ENCODE assay signal across 8 mouse cellular contexts in genomic region chr11:3287921-3288320, GRCm38 (mm10). TPM values are rescaled to one million over a fixed set of nuclear protein-coding genes. Genes with fewer than 3 reads are reported as not detected.
DNase-seq lines count a peak whose midpoint lies in the region; ATAC-seq lines count a peak whose summit lies in the region.

No protein-coding gene starts in this region.

- H3K4me3 ChIP-seq in heart, embryonic 11.5 days (ENCODE audit: low read depth, low read length): peak overlapping the region; percentile 73
- peak overlapping the region; percentile 86 for H3K4me3 ChIP-seq in forebrain, embryonic 13.5 days
- H3K4me3 ChIP-seq in kidney, embryonic 16.5 days (ENCODE audit: low read length): peak overlapping the region; percentile 75
- peak overlapping the region; percentile 71; the same call in 1 of the 2 replicates for H3K4me3 ChIP-seq in midbrain, embryonic 16.5 days (ENCODE audit: low read depth, low read length)

- H3K4me2 ChIP-seq in heart, embryonic 11.5 days: peak overlapping the region; percentile 100
- peak overlapping the region; percentile 100 for H3K4me2 ChIP-seq in forebrain, embryonic 13.5 days
- H3K4me2 ChIP-seq in kidney, embryonic 16.5 days (replicated peaks; ENCODE audit: low read depth, low read length): peak overlapping the region; percentile 98
- H3K4me2 ChIP-seq in midbrain, embryonic 16.5 days (ENCODE audit: low read length): peak overlapping the region; percentile 91

- no peaks in the 10 kb centered on the region for H3K27me3 ChIP-seq in heart, embryonic 11.5 days (ENCODE audit: control insufficient read depth, insufficient read depth, low read length)
- no peaks in the 10 kb centered on the region for H3K27me3 ChIP-seq in forebrain, embryonic 13.5 days
- no peaks in the 10 kb centered on the region for H3K27me3 ChIP-seq in kidney, embryonic 16.5 days (ENCODE audit: insufficient read depth, low read length)
- no peaks in the 10 kb centered on the region for H3K27me3 ChIP-seq in midbrain, embryonic 16.5 days (ENCODE audit: control insufficient read depth, insufficient read depth, low read depth, low read length)

- H3K4me1 ChIP-seq in heart, embryonic 11.5 days (ENCODE audit: control insufficient read depth, insufficient read depth, low read length): peaks cover 17% of the 10 kb centered on the region
- peaks cover 30% of the 10 kb centered on the region for H3K4me1 ChIP-seq in forebrain, embryonic 13.5 days
- peaks cover 12% of the 10 kb centered on the region for H3K4me1 ChIP-seq in kidney, embryonic 16.5 days (ENCODE audit: insufficient read depth, low read length)
- H3K4me1 ChIP-seq in midbrain, embryonic 16.5 days (ENCODE audit: control insufficient read depth, insufficient read depth, low read length): peaks cover 26% of the 10 kb centered on the region

- no peak for DNase-seq in heart, adult 9 months (ENCODE audit: low spot score in 2 of 2)
- no peak for DNase-seq in testis, postnatal 14 days (ENCODE audit: low spot score)
- no peak for DNase-seq in layer of hippocampus, postnatal 25 days (ENCODE audit: extremely low spot score in 1 of 2, low spot score in 1 of 2)
- DNase-seq in right cerebral cortex, postnatal 36 days (ENCODE audit: low spot score in 2 of 2): no peak

- H3K27ac ChIP-seq in heart, embryonic 11.5 days (ENCODE audit: low read depth, low read length): peak overlapping the region; percentile 100
- peak overlapping the region; percentile 100; the same call in 1 of the 2 replicates for H3K27ac ChIP-seq in forebrain, embryonic 13.5 days
- peak overlapping the region; percentile 100 for H3K27ac ChIP-seq in kidney, embryonic 16.5 days (ENCODE audit: low read length)
- peak overlapping the region; percentile 100 for H3K27ac ChIP-seq in midbrain, embryonic 16.5 days (ENCODE audit: low read length)

- H3K36me3 ChIP-seq in heart, embryonic 11.5 days (ENCODE audit: control insufficient read depth, insufficient read depth, low read length): no peaks in the 10 kb centered on the region; the same call in 1 of the 2 replicates
- H3K36me3 ChIP-seq in forebrain, embryonic 13.5 days (ENCODE audit: poor library complexity, severe bottlenecking): 0 out of 2 replicates have a peak, but pooled peaks cover under 1% of the 10 kb centered on the region
- H3K36me3 ChIP-seq in kidney, embryonic 16.5 days (ENCODE audit: insufficient read depth, low read length): peaks cover 4% of the 10 kb centered on the region; the same call in 1 of the 2 replicates
- no peaks in the 10 kb centered on the region for H3K36me3 ChIP-seq in midbrain, embryonic 16.5 days (ENCODE audit: control insufficient read depth, insufficient read depth, low read length)

- H3K9ac ChIP-seq in heart, embryonic 11.5 days (ENCODE audit: low read depth, low read length): peak overlapping the region; percentile 99
- H3K9ac ChIP-seq in forebrain, embryonic 13.5 days: peak overlapping the region; percentile 95
- peak overlapping the region; percentile 97 for H3K9ac ChIP-seq in kidney, embryonic 16.5 days (replicated peaks; ENCODE audit: low read length)
- H3K9ac ChIP-seq in midbrain, embryonic 16.5 days (ENCODE audit: low read depth, low read length): no peak overlapping the region; the same call in 1 of the 2 replicates

- no peak for ATAC-seq in heart, embryonic 11.5 days (replicated peaks; ENCODE audit: insufficient number of reproducible peaks, low FRiP score, low TSS enrichment)
- no peak for ATAC-seq in forebrain, embryonic 13.5 days
- no peak for ATAC-seq in kidney, embryonic 16.5 days (ENCODE audit: low FRiP score, low TSS enrichment)
- ATAC-seq in midbrain, embryonic 16.5 days: no peak

- 58% methylated on average over 5 of the region's 5 CpGs for WGBS in heart, embryonic 11.5 days (ENCODE audit: insufficient replicate concordance)
- WGBS in forebrain, embryonic 13.5 days: 66% methylated on average over 5 of the region's 5 CpGs
- WGBS in kidney, embryonic 16.5 days: 59% methylated on average over 5 of the region's 5 CpGs
- WGBS in midbrain, embryonic 16.5 days: 59% methylated on average over 5 of the region's 5 CpGs

- no peaks in the 10 kb centered on the region for H3K9me3 ChIP-seq in heart, embryonic 11.5 days (replicated peaks; ENCODE audit: control insufficient read depth, low read length)
- H3K9me3 ChIP-seq in forebrain, embryonic 13.5 days (replicated peaks): no peaks in the 10 kb centered on the region
- H3K9me3 ChIP-seq in kidney, embryonic 16.5 days (ENCODE audit: low read length): no peaks in the 10 kb centered on the region
- H3K9me3 ChIP-seq in midbrain, embryonic 16.5 days (replicated peaks; ENCODE audit: control insufficient read depth, low read length, poor library complexity, severe bottlenecking): no peaks in the 10 kb centered on the region

RNA-seq across cellular contexts. Expression of gene Patz1, which starts 0.8 kb away (rescaled TPM):
- 26.6 and 28.6 TPM in 2 replicates for polyA plus RNA-seq in heart, embryonic 11.5 days (2014; fragmentation: Nextera tagmentation; extraction: Ambion mirVana)
- polyA plus RNA-seq in forebrain, embryonic 13.5 days (2015; fragmentation: Nextera tagmentation; extraction: Ambion mirVana): 77.6 and 85.1 TPM in 2 replicates
- 49.5 and 57.0 TPM in 2 replicates for polyA plus RNA-seq in kidney, embryonic 16.5 days (2015; fragmentation: Nextera tagmentation; extraction: Ambion mirVana)
- polyA plus RNA-seq in midbrain, embryonic 16.5 days (2015; fragmentation: Nextera tagmentation; extraction: Ambion mirVana): 41.6 and 52.0 TPM in 2 replicates
- total RNA-seq in layer of hippocampus, postnatal 25 days (2021): 10 to 100 TPM; 53.4 to 56.4 TPM

RNA-seq across cellular contexts. Expression of gene Drg1, which starts 21.7 kb away (rescaled TPM):
- 182 and 194 TPM in 2 replicates for polyA plus RNA-seq in heart, embryonic 11.5 days (2014; fragmentation: Nextera tagmentation; extraction: Ambion mirVana)
- 290 and 298 TPM in 2 replicates for polyA plus RNA-seq in forebrain, embryonic 13.5 days (2015; fragmentation: Nextera tagmentation; extraction: Ambion mirVana)
- polyA plus RNA-seq in kidney, embryonic 16.5 days (2015; fragmentation: Nextera tagmentation; extraction: Ambion mirVana): 244 and 249 TPM in 2 replicates
- polyA plus RNA-seq in midbrain, embryonic 16.5 days (2015; fragmentation: Nextera tagmentation; extraction: Ambion mirVana): 212 and 223 TPM in 2 replicates
- 100 to 1,000 TPM in 1 of 2 experiments, 10 to 100 TPM in 1; 99.2 to 104 TPM for total RNA-seq in layer of hippocampus, postnatal 25 days (2021)

RNA-seq across cellular contexts. Expression of gene Pik3ip1, which starts 42.3 kb away (rescaled TPM):
- 12.2 and 14.2 TPM in 2 replicates for polyA plus RNA-seq in heart, embryonic 11.5 days (2014; fragmentation: Nextera tagmentation; extraction: Ambion mirVana)
- polyA plus RNA-seq in forebrain, embryonic 13.5 days (2015; fragmentation: Nextera tagmentation; extraction: Ambion mirVana): 18.7 and 22.8 TPM in 2 replicates
- polyA plus RNA-seq in kidney, embryonic 16.5 days (2015; fragmentation: Nextera tagmentation; extraction: Ambion mirVana): 10.5 and 12.5 TPM in 2 replicates
- polyA plus RNA-seq in midbrain, embryonic 16.5 days (2015; fragmentation: Nextera tagmentation; extraction: Ambion mirVana): 22.8 and 29.5 TPM in 2 replicates
- total RNA-seq in layer of hippocampus, postnatal 25 days (2021): 10 to 100 TPM; 29.1 to 38.2 TPM
